Mouse (Mus musculus) spleen, postnatal 36 days (tissue): ENCODE measurements around the gene Dpyd.

Source experiments
- DNase-seq, 2 experiments: peaks; one replicate each; pipeline ENCODE4 v3.0.0; 2022; ENCODE audit warnings: low spot score in 2 of 2, mixed read lengths in 1 of 2

The Dpyd gene

GRCm38 (mm10) chr3:118676052-118676777 is 114.3 kb downstream of the Dpyd start:
- DNase-seq: no peak

GRCm38 (mm10) chr3:118680803-118681202 is 118.9 kb downstream of the Dpyd start:
- no peak for DNase-seq

- no peak for DNase-seq
Observed at GRCm38 (mm10) chr3:118750269-118750668, 188.3 kb downstream of the Dpyd start.

GRCm38 (mm10) chr3:118753623-118754022 is 191.7 kb downstream of the Dpyd start:
- no peak for DNase-seq

- no peak for DNase-seq
Observed at GRCm38 (mm10) chr3:118756099-118756498, 194.2 kb downstream of the Dpyd start.

GRCm38 (mm10) chr3:118812885-118813284 is 251.0 kb downstream of the Dpyd start:
- no peak for DNase-seq

GRCm38 (mm10) chr3:118850613-118851527 is 288.9 kb downstream of the Dpyd start:
- DNase-seq: no peak

- no peak for DNase-seq
Observed at GRCm38 (mm10) chr3:118852711-118853110, 290.8 kb downstream of the Dpyd start.

- DNase-seq: no peak
Observed at GRCm38 (mm10) chr3:118855411-118855810, 293.5 kb downstream of the Dpyd start.

GRCm38 (mm10) chr3:118869113-118870107 is 307.5 kb downstream of the Dpyd start:
- no peak for DNase-seq

GRCm38 (mm10) chr3:118875871-118876270 is 313.9 kb downstream of the Dpyd start:
- no peak for DNase-seq

- no peak for DNase-seq
Observed at GRCm38 (mm10) chr3:118899036-118899435, 337.1 kb downstream of the Dpyd start.

GRCm38 (mm10) chr3:118991312-118991711 is 429.4 kb downstream of the Dpyd start:
- DNase-seq: no peak

GRCm38 (mm10) chr3:118991793-118992192 is 429.9 kb downstream of the Dpyd start:
- DNase-seq: no peak

GRCm38 (mm10) chr3:119021255-119021654 is 459.3 kb downstream of the Dpyd start:
- no peak for DNase-seq

GRCm38 (mm10) chr3:119042611-119043010 is 480.7 kb downstream of the Dpyd start:
- DNase-seq: no peak

- DNase-seq: no peak
Observed at GRCm38 (mm10) chr3:119056144-119056543, 494.2 kb downstream of the Dpyd start.

GRCm38 (mm10) chr3:119063214-119063613 is 501.3 kb downstream of the Dpyd start:
- DNase-seq: no peak

GRCm38 (mm10) chr3:119063642-119064041 is 501.7 kb downstream of the Dpyd start:
- DNase-seq: no peak

GRCm38 (mm10) chr3:119064746-119065145 is 502.8 kb downstream of the Dpyd start:
- DNase-seq: no peak

- no peak for DNase-seq
Observed at GRCm38 (mm10) chr3:119067221-119067620, 505.3 kb downstream of the Dpyd start.

GRCm38 (mm10) chr3:119086618-119087017 is 524.7 kb downstream of the Dpyd start:
- DNase-seq: no peak
